Mouse (Mus musculus) T-helper 1 cell (primary cell): ENCODE data around the gene Map1lc3b.

Source experiments
- in situ Hi-C: fragments of 300-600 bp; cut with MboI, MseI; formaldehyde crosslinking; loops from one replicate; pipeline ENCODE4 v1.15.1; 2025; ENCODE audit warnings: high pct_unique_total_duplicates

The Map1lc3b gene

GRCm38 (mm10) chr8:121572121-121572520, 18.0 kb upstream of the Map1lc3b start:
- in situ Hi-C loops, result no loop called here

- in situ Hi-C loops, result no loop called here
Measured at GRCm38 (mm10) chr8:121573275-121573674, 16.9 kb upstream of the Map1lc3b start.

- in situ Hi-C loops, result loop anchor here (25.0 kb wide), 2 partner anchors 913 to 1987 kb away; partner anchors contain the start of genes Cox4i1, Emc8 and Gm27021
Measured at GRCm38 (mm10) chr8:121575661-121576060, 14.5 kb upstream of the Map1lc3b start.

DNA sequence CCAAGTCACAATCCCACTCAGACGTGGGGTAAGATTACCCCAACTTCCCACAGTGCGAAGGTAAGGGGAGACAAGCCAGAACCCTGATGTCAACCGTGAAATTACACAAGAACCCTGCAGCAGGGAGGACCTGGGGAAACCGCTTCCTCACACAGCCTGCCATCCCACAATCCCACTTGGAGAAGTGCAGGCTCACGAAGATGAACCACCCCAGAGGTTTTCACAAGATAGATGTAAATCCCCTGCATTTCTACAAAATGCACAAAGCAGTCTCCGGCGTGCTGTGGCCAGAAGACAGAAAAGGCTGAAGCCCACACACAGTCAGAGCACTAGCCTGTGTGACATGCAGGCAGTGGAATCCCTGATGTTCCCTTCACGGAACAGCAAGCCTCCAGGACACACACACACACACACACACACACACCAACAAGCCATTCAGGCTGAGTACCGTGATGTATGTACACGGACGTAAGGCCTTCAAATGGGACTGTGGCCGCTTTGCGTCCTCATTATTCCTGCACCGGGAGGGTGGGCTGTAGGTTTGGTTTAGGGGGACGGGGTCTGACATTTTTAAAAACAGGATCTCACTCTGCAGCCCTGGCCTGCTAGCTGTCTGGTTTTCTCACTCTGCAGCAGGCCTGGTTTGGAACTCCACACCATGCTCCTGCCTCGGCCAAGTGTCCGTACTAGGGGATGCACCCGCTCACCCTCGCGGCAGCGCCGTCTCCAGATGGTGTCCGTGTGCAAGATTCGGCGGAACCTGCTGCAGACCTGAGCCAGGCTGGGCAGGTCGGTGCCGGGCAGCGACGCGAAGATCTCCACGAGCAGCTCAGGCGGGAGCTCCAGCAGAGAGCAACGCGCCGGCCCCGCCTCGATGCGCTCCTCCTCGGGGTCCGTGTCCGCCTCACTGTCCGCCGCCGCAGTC, 12.1 kb upstream of the Map1lc3b start:
- in situ Hi-C loops, result loop anchor here (25.0 kb wide), 2 partner anchors 916 to 1984 kb away; partner anchors contain the start of genes Cox4i1, Emc8 and Gm27021

GRCm38 (mm10) chr8:121578676-121579451, 11.3 kb upstream of the Map1lc3b start, which contains the start of gene Fbxo31:
Gene Fbxo31 (minus strand): TSS chr8:121578806.
- in situ Hi-C loops, result loop anchor here (25.0 kb wide), 2 partner anchors 917 to 1983 kb away; partner anchors contain the start of genes Cox4i1, Emc8 and Gm27021

DNA sequence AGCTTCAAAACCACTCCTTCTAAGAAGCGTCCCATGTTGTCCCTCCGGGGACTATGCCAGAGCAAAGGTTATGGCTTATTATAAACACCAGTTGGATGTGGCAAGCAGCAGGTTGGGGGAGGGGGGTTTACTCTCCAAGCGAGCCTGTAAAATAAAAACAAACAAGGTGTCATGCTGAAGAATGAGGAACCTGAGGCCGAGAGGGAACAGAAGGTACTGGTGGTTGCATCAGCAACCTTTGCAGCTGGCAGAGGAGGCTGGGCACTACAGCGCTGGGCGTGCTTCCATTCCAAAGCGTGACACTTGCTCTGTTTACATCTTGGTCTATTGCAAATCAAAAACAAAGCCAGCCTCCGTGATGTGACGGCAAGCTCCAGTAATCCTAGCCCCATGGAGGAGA, 9.7 kb upstream of the Map1lc3b start:
- in situ Hi-C loops, result loop anchor here (10.0 to 25.0 kb wide), 3 partner anchors 324 to 1982 kb away; partner anchors contain the start of genes Cox4i1, Emc8, Gm27021 and Slc7a5

DNA sequence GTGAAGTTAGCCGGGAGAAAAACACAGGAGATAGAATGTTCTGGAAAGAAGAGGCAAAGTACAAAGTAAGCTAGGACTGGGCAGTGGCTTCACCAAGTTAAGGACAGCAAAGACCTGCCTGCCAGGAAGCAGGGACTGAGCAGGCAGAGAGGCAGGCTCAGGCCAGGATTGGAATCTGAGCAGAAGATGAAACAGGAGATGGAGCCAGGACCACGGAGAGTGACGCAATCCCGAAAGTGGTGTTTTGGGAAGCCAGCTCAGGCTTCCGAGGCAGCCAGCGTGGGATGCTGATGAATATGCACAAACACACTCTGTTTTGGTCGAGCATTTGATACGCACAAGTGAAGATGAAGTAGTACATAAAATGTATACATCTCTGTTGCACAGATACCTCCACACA, 6.5 kb upstream of the Map1lc3b start:
- in situ Hi-C loops, result loop anchor here (10.0 to 25.0 kb wide), 3 partner anchors 321 to 1979 kb away; partner anchors contain the start of genes Cox4i1, Emc8, Gm27021 and Slc7a5

DNA sequence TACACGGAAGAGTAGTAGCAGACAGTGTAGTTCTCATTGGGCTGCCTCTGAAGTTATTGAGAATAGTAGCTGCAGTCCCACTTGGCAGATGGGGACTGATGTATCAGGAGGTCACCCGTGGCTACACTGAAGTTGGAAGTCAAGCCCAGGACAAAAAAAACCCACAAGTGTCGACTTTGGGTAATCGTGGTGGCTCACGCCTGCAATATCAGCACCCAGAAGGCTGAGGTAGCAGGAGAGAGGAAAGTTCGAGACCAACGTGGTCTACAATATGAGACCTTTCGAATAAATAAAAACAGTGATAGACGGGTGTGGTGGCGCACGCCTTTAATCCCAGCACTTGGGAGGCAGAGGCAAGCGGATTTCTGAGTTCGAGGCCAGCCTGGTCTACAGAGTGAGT, 5.4 kb upstream of the Map1lc3b start:
- in situ Hi-C loops, result loop anchor here (10.0 to 25.0 kb wide), 3 partner anchors 320 to 1978 kb away; partner anchors contain the start of genes Cox4i1, Emc8, Gm27021 and Slc7a5

DNA sequence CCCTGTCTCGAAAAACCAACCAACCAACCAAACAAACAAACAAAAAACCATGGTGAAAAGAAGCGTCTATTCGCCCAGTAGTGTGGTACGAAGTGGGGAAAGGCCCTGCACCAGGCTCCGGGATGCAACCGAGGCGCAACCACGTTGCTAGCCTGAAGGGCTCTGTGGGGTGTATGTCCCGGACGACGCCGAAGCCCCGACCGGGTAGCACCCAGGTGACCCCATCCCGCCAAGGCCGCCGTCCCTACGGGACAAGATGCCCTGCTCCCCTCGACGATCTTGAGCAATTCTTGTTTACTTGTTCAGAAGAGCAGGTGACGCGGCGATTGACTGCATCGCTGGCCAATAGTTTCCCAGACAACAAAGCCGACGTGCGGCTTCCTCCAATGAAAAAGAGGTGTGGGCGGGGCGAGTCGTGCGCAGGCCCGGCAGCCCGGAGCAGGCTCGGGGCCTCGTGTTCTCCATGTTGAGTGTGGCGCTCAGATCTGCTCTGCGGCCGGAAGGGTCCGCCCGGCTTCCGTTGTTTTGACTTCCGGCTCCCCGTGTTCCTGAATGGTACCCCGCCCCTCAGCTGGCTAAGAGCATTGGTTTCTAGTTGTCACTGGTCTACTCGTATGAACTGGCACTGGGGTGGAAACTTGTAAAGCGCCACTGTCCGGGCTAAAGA, 4.9 kb upstream of the Map1lc3b start:
- in situ Hi-C loops, result loop anchor here (10.0 to 25.0 kb wide), 3 partner anchors 320 to 1977 kb away; partner anchors contain the start of genes Cox4i1, Emc8, Gm27021 and Slc7a5

GRCm38 (mm10) chr8:121588750-121589149, 1.4 kb upstream of the Map1lc3b start:
- in situ Hi-C loops, result loop anchor here (10.0 to 25.0 kb wide), 3 partner anchors 316 to 1974 kb away; partner anchors contain the start of genes Cox4i1, Emc8, Gm27021 and Slc7a5

GRCm38 (mm10) chr8:121589205-121589726, 895 bp upstream of the Map1lc3b start:
- in situ Hi-C loops, result loop anchor here (10.0 to 25.0 kb wide), 3 partner anchors 316 to 1973 kb away; partner anchors contain the start of genes Cox4i1, Emc8, Gm27021 and Slc7a5

GRCm38 (mm10) chr8:121591178-121592066, 1.3 kb downstream of the Map1lc3b start:
- in situ Hi-C loops, result loop anchor here (5.0 to 25.0 kb wide), 3 partner anchors 44 to 1971 kb away; partner anchors contain the start of genes Cox4i1, Emc8 and Gm27021

DNA sequence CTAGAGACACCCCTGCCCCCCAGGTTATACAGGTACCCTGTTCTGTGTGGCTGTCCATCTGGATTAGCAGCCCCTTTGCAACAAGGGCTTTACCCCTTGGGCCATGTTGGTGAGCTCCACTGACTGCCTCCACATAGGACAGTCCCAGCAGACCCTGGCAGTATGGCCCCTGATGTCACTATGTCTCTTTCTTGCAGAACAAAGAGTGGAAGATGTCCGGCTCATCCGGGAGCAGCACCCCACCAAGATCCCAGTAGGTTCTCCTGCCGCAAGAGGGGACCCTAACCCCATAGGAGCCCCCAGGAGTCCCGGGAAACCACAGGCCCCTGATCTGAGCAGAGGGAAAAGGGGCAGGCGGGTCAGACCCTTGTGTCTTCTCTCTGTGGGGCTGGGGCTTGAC, 3.1 kb downstream of the Map1lc3b start:
- in situ Hi-C loops, result loop anchor here (5.0 to 25.0 kb wide), 3 partner anchors 46 to 1969 kb away; partner anchors contain the start of genes Cox4i1, Emc8 and Gm27021

GRCm38 (mm10) chr8:121593983-121594382, 3.8 kb downstream of the Map1lc3b start:
- in situ Hi-C loops, result loop anchor here (5.0 to 25.0 kb wide), 3 partner anchors 47 to 1968 kb away; partner anchors contain the start of genes Cox4i1, Emc8 and Gm27021

DNA sequence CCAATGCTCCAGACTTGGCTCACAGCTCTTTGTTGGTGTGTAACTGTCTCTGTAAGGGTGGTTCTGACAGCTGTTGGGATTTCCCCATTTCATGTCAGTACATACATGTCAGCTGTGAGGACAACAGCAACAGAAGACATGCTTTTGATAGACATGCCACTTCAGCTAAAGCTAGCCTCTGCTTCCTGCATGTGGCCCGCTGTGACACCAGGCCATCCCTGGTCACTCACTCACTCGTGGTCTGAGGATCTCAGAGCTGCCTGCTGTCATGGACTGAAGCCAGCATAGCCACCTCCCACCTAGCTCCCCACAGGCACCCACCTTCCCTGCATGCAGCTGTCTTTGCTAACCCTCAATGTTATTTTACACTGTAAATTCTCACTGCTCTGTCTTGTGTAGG, 7.3 kb downstream of the Map1lc3b start:
- in situ Hi-C loops, result loop anchor here (25.0 kb wide), 2 partner anchors 935 to 1965 kb away; partner anchors contain the start of genes Cox4i1, Emc8 and Gm27021

- in situ Hi-C loops, result loop anchor here (25.0 kb wide), 2 partner anchors 936 to 1964 kb away; partner anchors contain the start of genes Cox4i1, Emc8 and Gm27021
Measured at GRCm38 (mm10) chr8:121598190-121598589, 8.0 kb downstream of the Map1lc3b start.

DNA sequence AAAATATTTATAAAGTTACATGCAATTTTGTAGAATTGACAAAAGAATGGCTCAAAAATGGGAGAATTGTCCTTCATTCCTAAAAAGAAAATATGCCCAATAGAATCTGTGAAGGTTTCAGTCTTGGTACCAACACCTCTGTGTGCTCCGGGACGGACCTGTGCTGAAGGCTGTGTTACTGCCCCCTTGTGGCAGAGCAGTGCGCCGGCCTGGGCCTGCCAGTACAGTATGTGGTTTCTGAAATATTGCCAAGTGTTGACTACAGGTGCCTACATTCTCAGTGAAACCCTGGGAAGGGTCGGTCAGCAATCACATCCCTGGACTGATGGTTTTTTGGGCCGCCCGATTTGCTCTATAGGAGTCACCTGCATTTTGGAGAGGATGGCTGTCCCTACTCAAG, 8.7 kb downstream of the Map1lc3b start:
- in situ Hi-C loops, result loop anchor here (25.0 kb wide), 2 partner anchors 937 to 1963 kb away; partner anchors contain the start of genes Cox4i1, Emc8 and Gm27021

- in situ Hi-C loops, result loop anchor here (25.0 kb wide), 2 partner anchors 938 to 1962 kb away; partner anchors contain the start of genes Cox4i1, Emc8 and Gm27021
Measured at GRCm38 (mm10) chr8:121599842-121600241, 9.7 kb downstream of the Map1lc3b start.

DNA sequence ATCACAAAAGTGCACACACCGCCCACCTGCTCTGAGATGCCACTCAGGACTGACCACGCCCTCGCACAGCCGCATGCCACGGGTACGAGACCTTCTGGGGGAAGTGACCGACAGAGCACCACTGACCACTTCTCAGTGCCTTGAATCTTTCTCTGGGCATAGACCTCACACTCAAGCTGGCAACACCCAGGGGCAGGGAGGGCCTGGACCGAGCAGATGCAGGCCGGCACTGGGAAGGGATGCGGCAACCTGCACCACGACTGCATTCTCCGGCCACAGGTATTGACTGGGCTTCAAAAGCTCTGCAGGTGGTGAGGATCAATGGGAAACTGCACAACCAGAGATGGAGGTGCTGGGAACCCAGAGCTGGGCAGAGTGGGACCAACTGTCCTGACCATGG, 12.2 kb downstream of the Map1lc3b start:
- in situ Hi-C loops, result no loop called here
